Mouse (Mus musculus) lung, embryonic 14.5 days (tissue): ENCODE measurements around the gene Tmem252. TPM values are rescaled to one million over a fixed set of nuclear protein-coding genes. Genes with fewer than 3 reads are reported as not detected.

Experiments used
- ATAC-seq: fragments of 200-750 bp; cut with Nextera tagmentation; 2 replicates; pipeline ENCODE4 v1.8.0; 2017; ENCODE audit warnings: mild to moderate bottlenecking, moderate TSS enrichment, moderate library complexity; ENCODE audit not compliant: insufficient read depth
- DNase-seq: peaks from one replicate; pipeline ENCODE4 v3.0.0-alpha.2; 2015
- H3K27ac ChIP-seq: fragments of 300-500 bp; sonication (generic); 2 replicates; pipeline ENCODE4 v1.5.1; 2014; ENCODE audit warnings: low read depth, mild to moderate bottlenecking, moderate library complexity
- H3K27me3 ChIP-seq: fragments of 300-500 bp; sonication (generic); 2 replicates; pipeline ENCODE4 v1.6.1; 2014; ENCODE audit warnings: low read length, control low read depth; ENCODE audit not compliant: insufficient read depth
- H3K36me3 ChIP-seq: fragments of 300-500 bp; sonication (generic); 2 replicates; pipeline ENCODE4 v1.6.1; 2014; ENCODE audit warnings: control low read depth; ENCODE audit not compliant: insufficient read depth
- H3K4me1 ChIP-seq: fragments of 300-500 bp; sonication (generic); 2 replicates; pipeline ENCODE4 v1.6.1; 2014; ENCODE audit warnings: antibody characterized with exemption, control low read depth; ENCODE audit not compliant: insufficient read depth
- H3K4me2 ChIP-seq: fragments of 300-500 bp; sonication (generic); 2 replicates; pipeline ENCODE4 v1.6.1; 2014; ENCODE audit warnings: mild to moderate bottlenecking
- H3K4me3 ChIP-seq: fragments of 300-500 bp; sonication (generic); 2 replicates; pipeline ENCODE4 v1.5.1; 2014; ENCODE audit warnings: low read depth, low read length
- H3K9ac ChIP-seq: fragments of 300-500 bp; sonication (generic); 2 replicates; pipeline ENCODE4 v1.6.1; 2014
- H3K9me3 ChIP-seq: fragments of 300-500 bp; sonication (generic); 2 replicates; pipeline ENCODE4 v1.6.1; 2016; ENCODE audit warnings: low read depth, low read length, control low read depth
- CTCF ChIP-seq: IDR thresholded peaks from 2 replicates; pipeline ENCODE4 v1.5.1; 2016; ENCODE audit warnings: antibody characterized with exemption, low read depth
- WGBS: fragments of 180-500 bp; shearing (Covaris S2); extraction: QIAGEN DNeasy Blood & Tissue Kit; methylation state at CpG from one replicate; pipeline ENCODE4 v1.1.7; 2014; 5-methylcytosine and 5-hydroxymethylcytosine counted together
- polyA plus RNA-seq: library from polyadenylated mRNA; unstranded; fragments of >200 nt; fragmentation: Nextera tagmentation; extraction: Ambion mirVana; gene quantifications from 2 replicates; pipeline ENCODE4 v1.2.1, GENCODE M21; 2014

Gene Tmem252
- polyA plus RNA-seq, 1 experiment from 2014 or later, result 3.0 TPM

DNA sequence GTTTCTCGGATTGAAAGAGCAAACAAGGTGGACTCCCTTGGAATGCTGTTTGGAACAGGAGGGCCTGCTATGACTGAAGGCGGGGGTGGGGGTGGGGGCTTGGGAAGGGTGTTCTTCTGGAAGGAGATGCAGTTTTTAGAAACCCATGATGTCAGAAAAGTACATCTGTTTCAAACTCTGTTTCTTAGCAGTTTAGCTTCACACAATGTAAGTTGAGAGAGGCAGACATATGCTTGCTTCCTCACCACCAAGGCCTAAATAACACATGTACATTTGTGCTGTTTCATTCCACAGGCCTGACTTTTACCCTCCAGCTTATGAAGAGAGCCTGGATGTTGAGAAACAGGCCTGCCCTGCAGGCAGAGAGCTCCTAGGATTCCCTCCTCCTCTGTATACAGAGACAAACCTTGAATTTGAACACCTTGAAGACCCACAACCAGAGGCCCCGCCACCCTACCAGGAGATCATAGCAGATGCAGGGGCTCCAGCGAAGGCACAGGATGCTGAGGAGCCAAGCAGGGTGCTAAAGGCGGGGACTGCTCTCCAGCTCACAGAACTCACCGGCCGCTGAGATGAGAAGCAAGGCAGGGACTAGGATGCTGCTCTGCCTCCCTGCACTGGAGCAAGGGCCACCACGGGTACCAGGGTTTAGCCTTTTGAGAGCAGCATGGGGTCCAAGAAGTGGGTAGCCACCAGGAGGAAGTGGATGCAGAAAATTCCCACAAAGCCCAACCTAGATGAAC is 3.6 kb downstream of the Tmem252 start:
- TF ChIP-seq CTCF, result no peak
- H3K36me3 ChIP-seq, result no peaks in the 10 kb centered on the region
- DNase-seq (no peak), ATAC-seq (no peak)
- no peak overlapping the region for H3K4me3 ChIP-seq
- no peaks in the 10 kb centered on the region for H3K4me1 ChIP-seq
- no peaks in the 10 kb centered on the region for H3K27me3 ChIP-seq
- H3K4me2 ChIP-seq, result no peak overlapping the region
- no peaks in the 10 kb centered on the region for H3K9me3 ChIP-seq
- no peak overlapping the region for H3K9ac ChIP-seq
- H3K27ac ChIP-seq, result no peak overlapping the region
- WGBS, result 61% methylated on average over 8 of the region's 8 CpGs

DNA sequence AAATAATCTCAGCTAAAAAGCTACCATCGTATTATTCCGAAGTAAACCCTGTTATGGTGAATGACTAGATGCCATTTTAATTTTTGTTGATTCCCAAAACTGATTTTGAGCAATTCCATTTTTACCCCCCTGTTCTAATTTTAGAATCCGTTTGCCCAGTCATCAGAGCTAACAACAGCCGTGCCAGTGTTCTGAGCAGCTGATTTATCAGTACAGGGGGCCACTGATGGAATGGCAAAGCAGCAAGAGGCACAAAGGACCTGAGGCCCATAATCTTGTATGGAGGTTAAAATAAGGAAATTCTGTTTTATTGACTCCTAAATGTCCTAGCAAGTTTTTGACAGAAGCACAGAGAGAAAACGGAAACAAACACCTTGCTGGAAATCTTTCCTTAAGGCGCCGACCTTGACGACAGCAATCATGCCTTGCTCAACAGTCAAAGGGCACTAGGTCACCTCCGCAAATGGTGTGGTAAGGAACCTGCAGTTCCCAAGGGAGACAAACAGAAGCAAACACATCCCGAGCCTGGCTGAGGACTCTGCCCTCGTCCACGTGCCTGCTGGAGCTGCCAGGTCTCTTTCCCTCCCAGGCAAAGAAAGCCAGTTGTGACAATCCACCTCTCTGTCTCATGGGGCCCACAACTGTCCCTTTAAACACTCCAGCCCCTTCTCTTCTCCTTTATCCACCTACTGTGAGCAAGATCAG is 9.4 kb downstream of the Tmem252 start:
- Histone ChIP-seq H3K4me1 (no peaks in the 10 kb centered on the region), H3K4me3 (no peak overlapping the region), H3K36me3 (no peaks in the 10 kb centered on the region), H3K4me2 (no peak overlapping the region), H3K9me3 (no peaks in the 10 kb centered on the region), H3K27me3 (no peaks in the 10 kb centered on the region), H3K9ac (no peak overlapping the region), H3K27ac (no peak overlapping the region)
- 45% methylated on average over 12 of the region's 12 CpGs for WGBS
- TF ChIP-seq CTCF, result no peak
- ATAC-seq, result no peak
- DNase-seq, result no peak

DNA sequence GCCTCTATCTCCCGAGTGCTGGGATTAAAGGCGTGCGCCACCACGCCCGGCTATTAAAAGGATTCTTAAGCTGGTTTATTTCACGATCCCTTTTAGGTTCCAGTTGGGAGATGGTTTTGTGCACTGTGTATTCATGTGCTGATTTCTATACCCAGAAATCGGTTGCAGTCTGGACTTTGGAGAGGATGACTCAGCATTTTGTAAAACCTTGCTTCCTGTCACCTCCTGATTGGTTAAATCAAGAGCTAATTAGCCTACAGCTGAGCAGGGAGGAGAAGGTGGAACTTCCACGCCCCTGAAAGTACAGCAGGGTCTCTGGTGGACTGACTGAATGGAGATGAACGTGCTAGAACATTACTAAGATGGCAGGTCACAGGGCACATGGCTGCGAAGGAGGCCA is 12.6 kb downstream of the Tmem252 start:
- no peak overlapping the region for H3K9ac ChIP-seq
- H3K27me3 ChIP-seq, result no peaks in the 10 kb centered on the region
- H3K27ac ChIP-seq, result no peak overlapping the region
- H3K4me3 ChIP-seq, result no peak overlapping the region
- no peaks in the 10 kb centered on the region for H3K36me3 ChIP-seq
- no peak overlapping the region for H3K4me2 ChIP-seq
- TF ChIP-seq CTCF, result no peak
- DNase-seq (no peak), ATAC-seq (no peak)
- 83% methylated on average over 10 of the region's 10 CpGs for WGBS
- H3K4me1 ChIP-seq, result no peaks in the 10 kb centered on the region
- no peaks in the 10 kb centered on the region for H3K9me3 ChIP-seq

DNA sequence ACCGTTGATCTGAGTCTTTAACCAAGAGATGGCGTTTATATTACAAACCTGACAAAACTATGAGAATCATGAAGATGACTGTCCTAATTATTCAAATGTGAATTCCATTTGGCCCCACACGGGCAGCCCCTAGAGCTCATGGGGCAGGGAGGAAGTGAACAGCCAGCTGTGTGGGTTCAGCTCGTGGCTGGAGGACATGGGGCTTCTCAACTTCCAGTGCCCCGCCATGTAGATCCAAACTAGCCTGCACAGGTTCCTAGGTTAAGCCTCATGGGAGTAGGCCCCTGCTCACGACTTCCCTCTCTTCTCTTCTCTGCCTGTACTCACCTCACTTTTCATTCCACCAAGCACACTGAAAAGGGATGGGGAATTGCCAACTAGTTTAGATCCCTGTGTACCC is 14.5 kb downstream of the Tmem252 start:
- Histone ChIP-seq H3K4me2 (no peak overlapping the region), H3K9ac (no peak overlapping the region), H3K4me3 (no peak overlapping the region), H3K36me3 (no peaks in the 10 kb centered on the region), H3K9me3 (no peaks in the 10 kb centered on the region), H3K4me1 (no peaks in the 10 kb centered on the region), H3K27ac (no peak overlapping the region), H3K27me3 (no peaks in the 10 kb centered on the region)
- ATAC-seq (no peak), DNase-seq (no peak)
- WGBS, result 65% methylated on average over 6 of the region's 6 CpGs
- TF ChIP-seq CTCF, result no peak

DNA sequence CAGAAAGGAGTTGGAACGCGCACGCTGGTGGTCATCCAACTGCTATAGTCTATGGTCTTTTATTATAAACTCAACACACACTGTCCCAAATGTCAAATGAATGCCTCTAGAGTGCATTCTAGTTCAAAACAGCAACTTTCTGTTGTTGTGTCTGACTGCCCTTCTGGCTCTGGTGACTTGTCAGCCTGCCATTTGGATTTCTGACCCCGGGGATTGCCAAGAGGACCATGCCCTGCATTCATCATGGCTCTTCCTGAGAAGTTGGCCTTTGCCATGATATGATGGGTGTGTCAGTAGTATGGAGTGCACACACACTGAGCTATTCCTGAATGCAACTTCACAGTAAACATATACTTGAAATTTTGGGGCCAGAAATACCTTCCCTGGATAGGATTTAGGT is 15.7 kb downstream of the Tmem252 start:
- WGBS, result 98% methylated on average over 4 of the region's 4 CpGs
- no peaks in the 10 kb centered on the region for H3K36me3 ChIP-seq
- H3K4me1 ChIP-seq, result no peaks in the 10 kb centered on the region
- H3K27ac ChIP-seq, result no peak overlapping the region
- no peaks in the 10 kb centered on the region for H3K27me3 ChIP-seq
- no peak overlapping the region for H3K4me3 ChIP-seq
- H3K4me2 ChIP-seq, result no peak overlapping the region
- no peak for TF ChIP-seq CTCF
- no peaks in the 10 kb centered on the region for H3K9me3 ChIP-seq
- no peak overlapping the region for H3K9ac ChIP-seq
- DNase-seq (no peak), ATAC-seq (no peak)

DNA sequence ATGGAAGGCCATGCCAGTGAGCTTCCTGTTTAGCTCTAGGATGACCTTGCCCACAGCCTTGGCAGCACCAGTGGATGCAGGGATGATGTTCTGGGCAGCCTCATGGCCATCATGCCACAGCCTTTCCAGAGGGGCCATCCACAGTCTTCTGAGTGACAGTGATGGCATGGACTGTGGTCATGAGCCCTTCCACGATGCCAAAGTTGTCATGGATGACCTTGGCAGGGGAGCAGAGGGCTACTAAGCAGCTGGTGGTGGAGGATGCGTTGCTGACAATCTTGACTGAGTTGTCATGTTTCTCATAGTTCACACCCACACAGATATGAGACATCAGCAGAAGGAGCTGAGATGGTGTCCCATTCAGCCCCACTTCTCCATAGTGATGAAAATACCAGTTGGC is 18.9 kb downstream of the Tmem252 start:
- H3K27me3 ChIP-seq, result no peaks in the 10 kb centered on the region
- WGBS, result 68% methylated on average over 2 of the region's 2 CpGs
- no peak for TF ChIP-seq CTCF

DNA sequence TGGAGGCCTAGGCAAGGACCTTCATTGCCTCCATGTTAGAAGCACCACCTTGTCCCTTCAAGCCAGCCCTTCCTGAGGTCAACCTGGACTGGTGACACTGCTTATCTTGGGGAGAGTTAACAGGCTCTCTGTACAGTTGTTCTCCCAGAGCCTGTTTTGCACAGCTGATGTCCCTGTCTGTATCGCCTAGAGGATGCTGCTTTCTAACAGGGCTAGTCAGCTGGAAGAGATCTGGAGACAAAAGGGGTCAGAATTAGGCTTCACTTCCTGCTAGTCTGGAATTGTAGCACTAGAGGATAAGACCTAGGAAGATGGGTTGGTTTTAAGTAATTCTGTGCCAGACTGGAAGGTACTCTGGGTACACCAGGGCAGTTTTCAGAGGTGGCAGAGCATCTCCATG is 24.1 kb downstream of the Tmem252 start:
- Histone ChIP-seq H3K4me2 (no peak overlapping the region), H3K27ac (no peak overlapping the region), H3K36me3 (no peaks in the 10 kb centered on the region), H3K27me3 (no peaks in the 10 kb centered on the region), H3K9ac (no peak overlapping the region), H3K9me3 (no peaks in the 10 kb centered on the region), H3K4me1 (peaks cover 3% of the 10 kb centered on the region; the same call in 1 of the 2 replicates), H3K4me3 (no peak overlapping the region)
- 59% methylated on average over 1 of the region's 1 CpGs for WGBS
- no peak for TF ChIP-seq CTCF
- ATAC-seq, result no peak
- DNase-seq, result no peak

More for the DNA sequence above, 18.9 kb downstream of the Tmem252 start:
- no peak overlapping the region for H3K9ac ChIP-seq
- no peaks in the 10 kb centered on the region for H3K4me1 ChIP-seq
- no peaks in the 10 kb centered on the region for H3K9me3 ChIP-seq
- ATAC-seq (no peak), DNase-seq (no peak)
- H3K4me3 ChIP-seq, result no peak overlapping the region
- H3K27ac ChIP-seq, result no peak overlapping the region
- H3K4me2 ChIP-seq, result no peak overlapping the region
- H3K36me3 ChIP-seq, result no peaks in the 10 kb centered on the region
